Mouse (Mus musculus): ENCODE data around the gene Kremen2.

DNA sequence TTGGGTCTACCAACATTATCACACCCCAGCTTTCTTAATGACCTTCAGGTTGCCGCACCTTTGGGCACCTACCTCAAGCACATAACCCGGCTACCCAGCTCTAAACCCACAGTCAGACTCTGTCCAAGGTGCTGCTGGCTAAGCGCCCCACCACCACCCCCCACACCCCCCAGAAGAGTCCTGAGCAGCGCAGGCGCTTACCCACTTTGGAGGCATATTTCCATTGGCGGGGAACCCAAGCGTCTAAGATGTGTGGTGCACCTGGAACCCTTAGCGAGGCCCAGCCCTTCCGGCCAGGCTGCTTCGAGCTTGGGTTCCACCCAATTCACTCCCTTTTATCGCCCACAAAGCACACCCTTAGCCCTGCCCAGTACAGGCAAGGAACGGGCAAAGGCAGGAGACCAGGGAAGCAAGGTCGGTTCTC is 5.0 kb downstream of the Kremen2 start, which contains the start of gene Paqr4:
- no peak for TF ChIP-seq CTCF (IDR thresholded peaks at IDR 0.05)
- TF ChIP-seq EP300 (IDR thresholded peaks at IDR 0.05), result no peak
